Mouse (Mus musculus): ENCODE measurements around the gene Bcl2a1d.
"Not testable (repeated sequence)": the region's sequence is repeated elsewhere in the genome, so short reads cannot be mapped to it uniquely, and the experiment has no call there.

Bcl2a1d gene

GRCm38 (mm10) chr9:88731728-88732127 lies at the start of gene Bcl2a1d:
Bcl2a1d (minus strand) TSS chr9:88731914.
- not testable (repeated sequence) for DNase-seq (ENCODE audit: low read depth, low spot score)

GRCm38 (mm10) chr9:88770239-88770638 lies 38.5 kb upstream of the Bcl2a1d start:
- DNase-seq (ENCODE audit: low read depth, low spot score) = not testable (repeated sequence)

GRCm38 (mm10) chr9:88769470-88769869 lies 37.8 kb upstream of the Bcl2a1d start:
- not testable (repeated sequence) for DNase-seq (ENCODE audit: low read depth, low spot score)

GRCm38 (mm10) chr9:88746687-88747086 lies 15.0 kb upstream of the Bcl2a1d start:
- DNase-seq (ENCODE audit: low read depth, low spot score) = not testable (repeated sequence)

GRCm38 (mm10) chr9:88746046-88746445 lies 14.3 kb upstream of the Bcl2a1d start:
- not testable (repeated sequence) for DNase-seq (ENCODE audit: low read depth, low spot score)

GRCm38 (mm10) chr9:88735289-88735688 lies 3.6 kb upstream of the Bcl2a1d start:
- DNase-seq (ENCODE audit: low read depth, low spot score) = not testable (repeated sequence)

- DNase-seq (ENCODE audit: low read depth, low spot score) = not testable (repeated sequence)
Measured at GRCm38 (mm10) chr9:88733182-88733581, 1.5 kb upstream of the Bcl2a1d start.

GRCm38 (mm10) chr9:88732334-88732733 lies 620 bp upstream of the Bcl2a1d start:
- not testable (repeated sequence) for DNase-seq (ENCODE audit: low read depth, low spot score)

- not testable (repeated sequence) for DNase-seq (ENCODE audit: low read depth, low spot score)
Measured at GRCm38 (mm10) chr9:88728311-88728710, 3.4 kb downstream of the Bcl2a1d start.

- DNase-seq (ENCODE audit: low read depth, low spot score) = not testable (repeated sequence)
Measured at GRCm38 (mm10) chr9:88721628-88722027, 10.1 kb downstream of the Bcl2a1d start.

- not testable (repeated sequence) for DNase-seq (ENCODE audit: low read depth, low spot score)
Measured at GRCm38 (mm10) chr9:88719989-88720537, 11.7 kb downstream of the Bcl2a1d start, which contains the start of gene Mthfsl. Mthfsl (minus strand) TSS chr9:88720296.

- DNase-seq (ENCODE audit: low read depth, low spot score) = not testable (repeated sequence)
Measured at GRCm38 (mm10) chr9:88719073-88719921, 12.4 kb downstream of the Bcl2a1d start.

- not testable (repeated sequence) for DNase-seq (ENCODE audit: low read depth, low spot score)
Measured at GRCm38 (mm10) chr9:88718593-88718992, 13.1 kb downstream of the Bcl2a1d start.

GRCm38 (mm10) chr9:88718140-88718539 lies 13.6 kb downstream of the Bcl2a1d start:
- not testable (repeated sequence) for DNase-seq (ENCODE audit: low read depth, low spot score)

- DNase-seq (ENCODE audit: low read depth, low spot score) = not testable (repeated sequence)
Measured at GRCm38 (mm10) chr9:88714515-88714914, 17.2 kb downstream of the Bcl2a1d start.

- not testable (repeated sequence) for DNase-seq (ENCODE audit: low read depth, low spot score)
Measured at GRCm38 (mm10) chr9:88712164-88712749, 19.5 kb downstream of the Bcl2a1d start.

GRCm38 (mm10) chr9:88710910-88711438 lies 20.7 kb downstream of the Bcl2a1d start:
- DNase-seq (ENCODE audit: low read depth, low spot score) = not testable (repeated sequence)

GRCm38 (mm10) chr9:88710439-88710838 lies 21.3 kb downstream of the Bcl2a1d start:
- not testable (repeated sequence) for DNase-seq (ENCODE audit: low read depth, low spot score)

- DNase-seq (ENCODE audit: low read depth, low spot score) = not testable (repeated sequence)
Measured at GRCm38 (mm10) chr9:88709794-88710193, 21.9 kb downstream of the Bcl2a1d start.

GRCm38 (mm10) chr9:88709304-88709703 lies 22.4 kb downstream of the Bcl2a1d start:
- DNase-seq (ENCODE audit: low read depth, low spot score) = no peak

- DNase-seq (ENCODE audit: low read depth, low spot score) = no peak
Measured at GRCm38 (mm10) chr9:88706700-88707099, 25.0 kb downstream of the Bcl2a1d start.

- DNase-seq (ENCODE audit: low read depth, low spot score) = not testable (repeated sequence)
Measured at GRCm38 (mm10) chr9:88705157-88705556, 26.6 kb downstream of the Bcl2a1d start.

Measured in WW6 (cell line).